Mouse (Mus musculus): ENCODE results near the gene Dthd1.

The Dthd1 gene

GRCm38 (mm10) chr5:62864348-62864747 lies 50.7 kb downstream of the Dthd1 start:
- no peak for DNase-seq (ENCODE audit: low spot score)

- no peak for DNase-seq (ENCODE audit: low spot score)
Observed at GRCm38 (mm10) chr5:62867003-62867402, 53.4 kb downstream of the Dthd1 start.

GRCm38 (mm10) chr5:62879530-62879929 lies 65.9 kb downstream of the Dthd1 start:
- DNase-seq (ENCODE audit: low spot score) = no peak

DNA sequence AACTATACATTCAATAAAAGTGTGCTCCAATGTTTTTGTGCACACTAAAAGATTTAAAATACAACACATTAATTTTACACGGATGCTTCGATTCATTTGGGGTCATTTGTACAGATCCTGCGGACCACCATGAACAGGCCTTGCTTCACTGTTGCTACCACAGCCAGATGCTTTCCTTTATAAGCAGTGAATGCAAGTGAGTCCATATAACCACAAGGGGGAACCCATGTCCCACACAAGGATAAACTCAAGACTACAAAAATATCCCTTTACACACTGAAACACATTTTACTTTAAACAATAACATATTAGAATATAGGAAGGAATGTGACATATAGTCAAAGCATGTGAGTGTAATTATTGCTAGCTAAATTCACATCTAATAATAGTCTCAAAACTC lies 81.7 kb downstream of the Dthd1 start:
- DNase-seq (ENCODE audit: low spot score) = peak; percentile 47

DNA sequence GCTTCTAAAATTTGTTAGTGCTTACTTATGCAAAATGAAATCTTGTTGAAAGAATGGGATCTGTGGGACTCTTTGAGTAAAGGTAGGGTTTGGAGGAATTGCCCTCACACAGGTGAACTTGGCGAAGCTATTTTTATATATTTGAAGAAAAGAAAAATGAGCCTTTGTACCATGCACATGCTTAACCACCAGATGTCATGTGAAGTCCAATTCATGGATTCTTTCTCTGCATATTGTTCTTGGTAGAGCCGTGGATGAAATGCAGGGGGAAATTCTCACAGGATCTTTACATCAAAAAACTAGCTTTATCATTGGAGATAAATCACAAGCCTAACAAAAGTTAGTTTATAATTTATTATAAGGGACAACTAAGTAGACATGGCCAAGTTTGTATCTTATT lies 93.3 kb downstream of the Dthd1 start:
- DNase-seq (ENCODE audit: low spot score) = no peak

- DNase-seq (ENCODE audit: low spot score) = no peak
Observed at GRCm38 (mm10) chr5:62909074-62909473, 95.5 kb downstream of the Dthd1 start.

GRCm38 (mm10) chr5:62924616-62925015 lies 111.0 kb downstream of the Dthd1 start:
- peak; percentile 38 for DNase-seq (ENCODE audit: low spot score)

Measured in embryo, embryonic 10 days (tissue).